Mouse (Mus musculus) neural tube, embryonic 15.5 days (tissue): Measurements from ENCODE around the gene Fbxl17. TPM values are rescaled to one million over a fixed set of nuclear protein-coding genes. Genes with fewer than 3 reads are reported as not detected.

Experiments used
- ATAC-seq: fragments of 200-750 bp; cut with Nextera tagmentation; 2 replicates; pipeline ENCODE4 v1.8.0; 2017; ENCODE audit warnings: mild to moderate bottlenecking, moderate TSS enrichment, moderate library complexity; ENCODE audit not compliant: low FRiP score
- H3K27ac ChIP-seq: fragments of 300-500 bp; sonication (generic); replicated peaks from 2 replicates; pipeline ENCODE4 v1.5.1; 2015; ENCODE audit warnings: mild to moderate bottlenecking, inconsistent platforms
- H3K27me3 ChIP-seq: fragments of 300-500 bp; sonication (generic); replicated peaks from 2 replicates; pipeline ENCODE4 v1.6.1; 2015; ENCODE audit warnings: inconsistent platforms
- H3K36me3 ChIP-seq: fragments of 300-500 bp; sonication (generic); 2 replicates; pipeline ENCODE4 v1.6.1; 2015; ENCODE audit warnings: inconsistent platforms
- H3K4me1 ChIP-seq: fragments of 300-500 bp; sonication (generic); 2 replicates; pipeline ENCODE4 v1.6.1; 2015; ENCODE audit warnings: inconsistent platforms
- H3K4me2 ChIP-seq: fragments of 300-500 bp; sonication (generic); 2 replicates; pipeline ENCODE4 v1.6.1; 2015; ENCODE audit warnings: inconsistent platforms, mild to moderate bottlenecking, moderate library complexity
- H3K4me3 ChIP-seq: fragments of 300-500 bp; sonication (generic); replicated peaks from 2 replicates; pipeline ENCODE4 v1.5.1; 2015; ENCODE audit warnings: mild to moderate bottlenecking, inconsistent platforms
- H3K9ac ChIP-seq: fragments of 300-500 bp; sonication (generic); replicated peaks from 2 replicates; pipeline ENCODE4 v1.6.1; 2015; ENCODE audit warnings: mild to moderate bottlenecking, inconsistent platforms
- H3K9me3 ChIP-seq: fragments of 300-500 bp; sonication (generic); replicated peaks from 2 replicates; pipeline ENCODE4 v1.6.1; 2016; ENCODE audit warnings: inconsistent platforms
- WGBS: fragments of 180-500 bp; shearing (Covaris S2); methylation state at CpG from one replicate; pipeline ENCODE4 v1.1.7; 2015; ENCODE audit warnings: mixed read lengths; 5-methylcytosine and 5-hydroxymethylcytosine counted together
- polyA plus RNA-seq: library from polyadenylated mRNA; unstranded; fragments of >200 nt; fragmentation: Nextera tagmentation; extraction: Ambion mirVana; gene quantifications from 2 replicates; pipeline ENCODE4 v1.2.1, GENCODE M21; 2015

Fbxl17 gene
- polyA plus RNA-seq, 1 experiment from 2014 or later, result 12.1 TPM

- Histone ChIP-seq H3K9me3 (no peaks in the 10 kb centered on the region), H3K9ac (no peak overlapping the region), H3K4me1 (no peaks in the 10 kb centered on the region), H3K4me2 (no peak overlapping the region), H3K36me3 (no peaks in the 10 kb centered on the region), H3K4me3 (no peak overlapping the region), H3K27me3 (no peaks in the 10 kb centered on the region), H3K27ac (no peak overlapping the region)
- no peak for ATAC-seq
- 96% methylated on average over 3 of the region's 3 CpGs for WGBS
Observed at GRCm38 (mm10) chr17:63458052-63458451, 41.8 kb downstream of the Fbxl17 start.

- no peak overlapping the region for H3K4me2 ChIP-seq
- no peak overlapping the region for H3K27ac ChIP-seq
- H3K4me1 ChIP-seq, result no peaks in the 10 kb centered on the region
- H3K9me3 ChIP-seq, result no peaks in the 10 kb centered on the region
- no peak overlapping the region for H3K9ac ChIP-seq
- ATAC-seq, result no peak
- WGBS, result 58% methylated on average over 10 of the region's 10 CpGs
- no peaks in the 10 kb centered on the region for H3K27me3 ChIP-seq
- no peaks in the 10 kb centered on the region for H3K36me3 ChIP-seq
- H3K4me3 ChIP-seq, result no peak overlapping the region
Observed at GRCm38 (mm10) chr17:63451311-63452006, 48.4 kb downstream of the Fbxl17 start.

- no peak for ATAC-seq
- H3K27me3 ChIP-seq, result no peaks in the 10 kb centered on the region
- H3K9me3 ChIP-seq, result no peaks in the 10 kb centered on the region
- no peak overlapping the region for H3K27ac ChIP-seq
- no peak overlapping the region for H3K4me2 ChIP-seq
- no peak overlapping the region for H3K9ac ChIP-seq
- no peaks in the 10 kb centered on the region for H3K36me3 ChIP-seq
- no peaks in the 10 kb centered on the region for H3K4me1 ChIP-seq
- WGBS, result 66% methylated on average over 10 of the region's 10 CpGs
- H3K4me3 ChIP-seq, result no peak overlapping the region
Observed at GRCm38 (mm10) chr17:63447691-63448090, 52.1 kb downstream of the Fbxl17 start.

GRCm38 (mm10) chr17:63446971-63447679 lies 52.7 kb downstream of the Fbxl17 start:
- ATAC-seq, result no peak
- Histone ChIP-seq H3K36me3 (no peaks in the 10 kb centered on the region), H3K4me1 (no peaks in the 10 kb centered on the region), H3K27me3 (no peaks in the 10 kb centered on the region), H3K9me3 (no peaks in the 10 kb centered on the region), H3K4me3 (no peak overlapping the region), H3K4me2 (no peak overlapping the region), H3K27ac (no peak overlapping the region), H3K9ac (no peak overlapping the region)
- 64% methylated on average over 10 of the region's 10 CpGs for WGBS

GRCm38 (mm10) chr17:63445212-63445611 lies 54.6 kb downstream of the Fbxl17 start:
- ATAC-seq, result no peak
- no peak overlapping the region for H3K4me2 ChIP-seq
- WGBS, result 62% methylated on average over 4 of the region's 4 CpGs

GRCm38 (mm10) chr17:63437424-63437823 lies 62.4 kb downstream of the Fbxl17 start:
- no peaks in the 10 kb centered on the region for H3K27me3 ChIP-seq
- no peak overlapping the region for H3K4me3 ChIP-seq
- H3K27ac ChIP-seq, result no peak overlapping the region
- no peak overlapping the region for H3K9ac ChIP-seq
- whole genome bisulfite sequencing, result 96% methylated on average over 6 of the region's 6 CpGs
- H3K36me3 ChIP-seq, result no peaks in the 10 kb centered on the region
- no peak overlapping the region for H3K4me2 ChIP-seq
- no peak for ATAC-seq
- H3K4me1 ChIP-seq, result 0 out of 2 replicates have a peak, but pooled peaks cover 2% of the 10 kb centered on the region
- H3K9me3 ChIP-seq, result no peaks in the 10 kb centered on the region

More at GRCm38 (mm10) chr17:63445212-63445611, 54.6 kb downstream of the Fbxl17 start:
- H3K36me3 ChIP-seq, result no peaks in the 10 kb centered on the region
- no peak overlapping the region for H3K4me3 ChIP-seq
- no peaks in the 10 kb centered on the region for H3K27me3 ChIP-seq
- no peaks in the 10 kb centered on the region for H3K4me1 ChIP-seq
- H3K9ac ChIP-seq, result no peak overlapping the region
- no peaks in the 10 kb centered on the region for H3K9me3 ChIP-seq
- no peak overlapping the region for H3K27ac ChIP-seq

- Histone ChIP-seq H3K36me3 (no peaks in the 10 kb centered on the region), H3K4me1 (peaks cover 7% of the 10 kb centered on the region; the same call in 1 of the 2 replicates), H3K4me3 (no peak overlapping the region), H3K27me3 (no peaks in the 10 kb centered on the region), H3K27ac (no peak overlapping the region), H3K9ac (no peak overlapping the region), H3K4me2 (no peak overlapping the region), H3K9me3 (no peaks in the 10 kb centered on the region)
- ATAC-seq, result no peak
- WGBS, result 55% methylated on average over 6 of the region's 6 CpGs
Observed at GRCm38 (mm10) chr17:63434081-63434480, 65.7 kb downstream of the Fbxl17 start.

- Histone ChIP-seq H3K9me3 (no peaks in the 10 kb centered on the region), H3K9ac (no peak overlapping the region), H3K27me3 (no peaks in the 10 kb centered on the region), H3K36me3 (no peaks in the 10 kb centered on the region), H3K4me3 (no peak overlapping the region), H3K4me1 (peaks cover 5% of the 10 kb centered on the region; the same call in 1 of the 2 replicates), H3K27ac (no peak overlapping the region), H3K4me2 (no peak overlapping the region)
- ATAC-seq, result no peak
- 83% methylated on average over 7 of the region's 7 CpGs for whole genome bisulfite sequencing
Observed at GRCm38 (mm10) chr17:63431650-63432049, 68.2 kb downstream of the Fbxl17 start.

- Histone ChIP-seq H3K9ac (no peak overlapping the region), H3K27me3 (no peaks in the 10 kb centered on the region), H3K27ac (no peak overlapping the region), H3K4me1 (peaks cover 5% of the 10 kb centered on the region; the same call in 1 of the 2 replicates), H3K36me3 (no peaks in the 10 kb centered on the region), H3K9me3 (no peaks in the 10 kb centered on the region), H3K4me3 (no peak overlapping the region), H3K4me2 (peak overlapping the region; percentile 36)
- 61% methylated on average over 17 of the region's 17 CpGs for WGBS
- ATAC-seq, result 0 out of 2 replicates have a peak, but pooled peaks have one; percentile 35
Observed at GRCm38 (mm10) chr17:63430395-63431075, 69.3 kb downstream of the Fbxl17 start.

- H3K36me3 ChIP-seq, result no peaks in the 10 kb centered on the region; the same call in 1 of the 2 replicates
- H3K27me3 ChIP-seq, result no peaks in the 10 kb centered on the region
- ATAC-seq, result no peak
- H3K4me2 ChIP-seq, result no peak overlapping the region
- no peaks in the 10 kb centered on the region; the same call in 1 of the 2 replicates for H3K4me1 ChIP-seq
- H3K27ac ChIP-seq, result no peak overlapping the region
- no peak overlapping the region for H3K4me3 ChIP-seq
- 91% methylated on average over 4 of the region's 4 CpGs for WGBS
- H3K9me3 ChIP-seq, result no peaks in the 10 kb centered on the region
- no peak overlapping the region for H3K9ac ChIP-seq
Observed at GRCm38 (mm10) chr17:63423851-63424250, 76.0 kb downstream of the Fbxl17 start.

GRCm38 (mm10) chr17:63422685-63423084 lies 77.1 kb downstream of the Fbxl17 start:
- Histone ChIP-seq H3K4me1 (no peaks in the 10 kb centered on the region; the same call in 1 of the 2 replicates), H3K27ac (no peak overlapping the region), H3K27me3 (no peaks in the 10 kb centered on the region), H3K9ac (no peak overlapping the region), H3K4me2 (no peak overlapping the region), H3K36me3 (no peaks in the 10 kb centered on the region; the same call in 1 of the 2 replicates), H3K4me3 (no peak overlapping the region), H3K9me3 (no peaks in the 10 kb centered on the region)
- ATAC-seq, result no peak
- WGBS, result 94% methylated on average over 5 of the region's 5 CpGs
